Mouse (Mus musculus) thymus, adult 2 months (tissue): ENCODE measurements around the gene Tti1. TPM values are rescaled to one million over a fixed set of nuclear protein-coding genes. Genes with fewer than 3 reads are reported as not detected.

ENCODE experiments used
- DNase-seq: peaks from one replicate; pipeline ENCODE4 v3.0.0; 2021
- H3K27ac ChIP-seq: fragments of 200-500 bp; 2 replicates; pipeline ENCODE4 v1.5.1; 2012; ENCODE audit warnings: low read length, control low read depth; ENCODE audit not compliant: control insufficient read depth, insufficient read depth
- H3K27me3 ChIP-seq: fragments of 200-500 bp; 2 replicates; pipeline ENCODE4 v1.6.1; 2012; ENCODE audit warnings: mild to moderate bottlenecking, low read length, moderate library complexity, mixed read lengths; ENCODE audit not compliant: control insufficient read depth, insufficient read depth
- H3K36me3 ChIP-seq: fragments of 200-500 bp; 2 replicates; pipeline ENCODE4 v1.6.1; 2012; ENCODE audit warnings: mild to moderate bottlenecking, low read length, moderate library complexity; ENCODE audit not compliant: control insufficient read depth, insufficient read depth
- H3K4me1 ChIP-seq: fragments of 200-500 bp; replicated peaks from 2 replicates; pipeline ENCODE4 v1.6.1; 2012; ENCODE audit warnings: low read length; ENCODE audit not compliant: control insufficient read depth, insufficient read depth
- H3K4me3 ChIP-seq: fragments of 200-500 bp; 2 replicates; pipeline ENCODE4 v1.5.1; 2012; ENCODE audit warnings: mild to moderate bottlenecking, low read length, control low read depth, moderate library complexity; ENCODE audit not compliant: control insufficient read depth, insufficient read depth
- CTCF ChIP-seq: fragments of 200-500 bp; IDR thresholded peaks from 2 replicates; pipeline ENCODE4 v1.5.1; 2012; ENCODE audit warnings: mild to moderate bottlenecking, control low read depth, low read length, moderate library complexity, borderline replicate concordance; ENCODE audit not compliant: control insufficient read depth, poor library complexity, insufficient read depth; ENCODE audit errors: extremely low read depth
- POLR2A ChIP-seq: fragments of 200-500 bp; IDR thresholded peaks from 2 replicates; pipeline ENCODE4 v1.6.1; 2012; ENCODE audit warnings: mild to moderate bottlenecking, low read length, control low read depth, moderate library complexity; ENCODE audit not compliant: control insufficient read depth, poor library complexity, insufficient read depth; ENCODE audit errors: extremely low read depth
- WGBS: fragments of 180-500 bp; shearing (Covaris S2); methylation state at CpG from one replicate; pipeline ENCODE4 v1.1.7; 2018; 5-methylcytosine and 5-hydroxymethylcytosine counted together
- polyA plus RNA-seq: library from polyadenylated mRNA; depleted of rRNA; stranded (reverse); fragments of >200 nt; gene quantifications from 2 replicates; pipeline ENCODE4 v1.2.3, GENCODE M21; 2012

Gene Tti1
- polyA plus RNA-seq, 1 experiment, result 37.6 TPM

DNA sequence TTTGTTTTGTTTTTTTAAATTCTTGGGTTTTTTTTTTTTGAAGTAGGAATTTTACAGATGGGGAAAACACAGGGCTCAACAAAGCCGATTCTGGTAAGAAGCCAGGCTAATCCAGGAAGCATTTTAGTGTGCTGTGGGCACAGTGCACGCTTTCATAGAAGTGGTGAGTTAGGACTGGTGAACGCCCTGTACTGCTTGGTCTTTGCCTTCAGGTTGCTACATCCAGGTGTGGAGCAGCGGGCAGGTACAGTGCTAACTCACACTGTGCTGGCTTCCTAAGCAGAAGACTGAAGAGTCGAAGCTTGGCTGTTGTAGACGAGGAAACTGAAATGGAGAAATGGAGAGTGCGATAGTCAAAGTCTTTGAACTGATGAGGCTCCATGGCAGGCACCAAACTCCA, 1.8 kb upstream of the Tti1 start:
- 60% methylated on average over 7 of the region's 7 CpGs for WGBS
- Histone ChIP-seq H3K27ac (no peak overlapping the region), H3K4me3 (no peak overlapping the region), H3K4me1 (peaks cover 11% of the 10 kb centered on the region), H3K36me3 (no peaks in the 10 kb centered on the region), H3K27me3 (no peaks in the 10 kb centered on the region)
- no peak for DNase-seq
- no peak for TF ChIP-seq POLR2A
- no peak for TF ChIP-seq CTCF

DNA sequence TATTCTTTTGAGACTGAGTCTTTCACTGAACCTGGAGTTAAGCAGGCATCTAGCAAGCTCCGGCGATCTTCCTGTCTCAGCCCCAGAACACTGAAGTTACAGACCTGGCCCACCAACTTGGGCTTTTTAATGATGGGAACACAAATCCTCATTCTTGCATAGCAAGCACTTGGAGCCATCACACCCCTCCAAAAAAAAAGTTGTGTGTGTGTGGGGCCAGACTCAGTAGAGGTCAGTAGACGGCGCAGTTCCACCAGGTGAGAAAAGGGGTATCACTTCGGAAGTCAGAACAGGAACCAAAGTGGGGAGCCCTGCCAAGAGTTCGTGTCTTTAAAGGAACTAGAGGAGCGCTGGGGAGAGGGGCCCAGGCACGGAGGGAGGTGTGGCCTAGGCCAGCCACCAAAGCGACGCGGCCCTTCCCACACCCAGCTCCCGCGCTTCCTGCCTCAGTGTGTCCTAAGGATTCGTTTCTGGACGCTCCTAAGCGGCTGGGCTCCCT, 329 bp downstream of the Tti1 start:
- TF ChIP-seq POLR2A (peak; percentile 46; the same call in 1 of the 2 replicates), CTCF (no peak)
- no peaks in the 10 kb centered on the region for H3K27me3 ChIP-seq
- DNase-seq, result no peak
- H3K27ac ChIP-seq, result peak overlapping the region; percentile 23; the same call in 1 of the 2 replicates
- H3K36me3 ChIP-seq, result no peaks in the 10 kb centered on the region
- H3K4me1 ChIP-seq, result peaks cover 11% of the 10 kb centered on the region
- WGBS, result 1% methylated on average over 16 of the region's 16 CpGs
- H3K4me3 ChIP-seq, result peak overlapping the region; percentile 89

DNA sequence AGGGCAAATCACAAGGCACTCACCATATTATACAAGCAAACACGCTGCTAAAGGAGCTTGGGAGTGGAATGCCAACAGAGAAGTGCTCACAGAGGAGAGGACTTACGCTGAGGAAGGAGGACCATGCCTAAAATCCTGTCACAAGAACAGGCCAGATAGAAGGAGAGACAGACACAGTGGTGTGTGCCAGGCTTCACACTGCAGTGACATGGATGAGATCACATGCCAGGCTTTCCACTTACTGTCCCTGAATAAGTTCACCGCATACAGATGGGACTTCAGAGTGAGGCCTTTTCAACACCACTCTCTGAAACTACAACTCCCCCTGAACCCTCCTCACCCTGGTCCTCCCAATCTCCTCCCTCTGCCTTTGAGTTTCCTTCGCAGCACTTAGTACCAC, 10.9 kb downstream of the Tti1 start:
- H3K36me3 ChIP-seq, result no peaks in the 10 kb centered on the region
- TF ChIP-seq CTCF, result no peak
- TF ChIP-seq POLR2A, result no peak
- no peak for DNase-seq
- H3K4me3 ChIP-seq, result no peak overlapping the region
- no peaks in the 10 kb centered on the region for H3K27me3 ChIP-seq
- no peak overlapping the region for H3K27ac ChIP-seq
- H3K4me1 ChIP-seq, result no peaks in the 10 kb centered on the region
- 96% methylated on average over 4 of the region's 4 CpGs for WGBS

DNA sequence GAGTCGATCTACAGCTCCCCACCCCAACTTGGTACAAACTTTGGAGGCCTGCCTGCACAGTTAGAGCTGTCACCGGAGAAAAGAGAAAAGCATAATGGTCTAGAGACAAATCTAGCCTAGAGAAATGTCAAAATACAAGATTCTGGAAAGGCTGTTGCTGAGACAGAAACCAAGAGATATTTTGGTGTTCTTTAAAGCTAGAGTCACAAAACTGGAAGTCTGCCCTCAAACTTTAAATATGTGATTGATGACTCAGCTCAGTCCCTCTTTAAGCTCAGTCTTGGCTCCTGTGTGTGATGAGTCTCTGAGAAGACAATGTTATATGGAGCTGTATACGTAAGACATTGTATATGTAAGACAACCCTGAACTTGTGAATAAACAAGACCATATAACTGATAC, 15.6 kb downstream of the Tti1 start:
- 96% methylated on average over 3 of the region's 3 CpGs for WGBS
- peaks cover 15% of the 10 kb centered on the region for H3K36me3 ChIP-seq
- no peak for DNase-seq
- H3K4me1 ChIP-seq, result no peaks in the 10 kb centered on the region
- no peak overlapping the region for H3K27ac ChIP-seq
- TF ChIP-seq CTCF (no peak), POLR2A (no peak)
- H3K27me3 ChIP-seq, result no peaks in the 10 kb centered on the region
- no peak overlapping the region for H3K4me3 ChIP-seq

DNA sequence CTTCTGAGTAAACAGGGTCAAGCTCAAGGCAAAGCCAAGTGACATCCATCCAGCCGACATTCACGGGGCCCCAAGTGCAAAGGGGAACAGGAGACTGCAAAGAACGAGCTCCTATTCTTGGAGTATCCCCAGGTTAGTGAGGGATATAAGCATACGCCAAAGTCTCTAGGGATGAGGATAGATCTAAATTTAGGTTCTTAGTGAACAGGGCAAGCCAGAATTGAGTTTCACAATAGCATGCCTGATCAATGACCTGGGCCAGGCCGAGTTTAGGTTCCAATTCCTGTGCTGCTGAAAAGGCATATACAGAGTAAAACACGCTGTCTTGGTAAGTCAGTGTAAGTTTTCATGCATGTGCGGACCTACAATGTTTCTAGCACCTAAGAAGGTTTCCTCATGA, 18.9 kb downstream of the Tti1 start:
- no peak for DNase-seq
- no peak overlapping the region for H3K27ac ChIP-seq
- H3K4me3 ChIP-seq, result no peak overlapping the region
- H3K27me3 ChIP-seq, result no peaks in the 10 kb centered on the region
- peaks cover 30% of the 10 kb centered on the region for H3K36me3 ChIP-seq
- WGBS, result 95% methylated on average over 7 of the region's 7 CpGs
- no peak for TF ChIP-seq POLR2A
- no peak for TF ChIP-seq CTCF
- H3K4me1 ChIP-seq, result no peaks in the 10 kb centered on the region

DNA sequence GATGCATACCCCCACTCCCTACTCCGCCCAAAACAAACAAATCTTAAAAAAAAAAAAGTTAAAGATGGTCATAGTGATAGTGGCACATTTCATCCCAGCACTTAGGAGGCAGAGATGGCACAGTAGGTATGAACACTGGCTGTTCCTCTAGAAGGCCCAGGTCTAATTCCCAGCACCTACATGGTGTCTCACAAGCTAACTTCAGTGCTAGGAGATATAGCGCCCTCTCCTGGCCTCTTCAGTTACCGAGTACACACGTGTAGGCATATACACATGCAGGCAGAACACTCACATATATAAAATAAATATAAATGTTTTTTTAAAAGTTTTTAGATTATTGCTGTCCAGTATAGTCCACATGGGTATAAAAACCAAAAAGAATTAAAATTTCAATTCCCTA, 22.6 kb downstream of the Tti1 start:
- WGBS, result 97% methylated on average over 4 of the region's 4 CpGs
- no peaks in the 10 kb centered on the region for H3K4me1 ChIP-seq
- no peak for TF ChIP-seq CTCF
- no peak for TF ChIP-seq POLR2A
- peaks cover 30% of the 10 kb centered on the region for H3K36me3 ChIP-seq
- H3K4me3 ChIP-seq, result no peak overlapping the region
- DNase-seq, result no peak
- H3K27ac ChIP-seq, result no peak overlapping the region
- H3K27me3 ChIP-seq, result no peaks in the 10 kb centered on the region

DNA sequence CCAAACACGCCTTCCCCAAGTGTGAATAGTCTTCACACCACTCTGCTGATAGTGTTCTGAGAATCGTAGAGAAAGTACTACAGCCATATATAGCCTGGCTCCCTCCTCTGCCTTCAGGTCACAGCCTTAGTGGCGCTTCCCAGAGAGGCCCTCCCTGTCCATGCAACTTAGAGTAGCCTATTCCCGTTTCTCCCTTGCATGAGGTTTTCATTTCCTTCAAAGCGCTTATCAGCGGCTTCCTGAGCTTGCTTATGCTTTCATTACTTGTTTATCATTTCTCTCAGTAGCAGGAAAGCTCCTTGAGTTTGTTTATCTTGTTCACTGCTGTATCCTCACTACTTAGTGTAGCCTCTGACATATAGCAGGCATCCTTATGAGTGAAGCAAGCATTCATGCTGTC, 23.6 kb downstream of the Tti1 start:
- no peak overlapping the region for H3K4me3 ChIP-seq
- H3K4me1 ChIP-seq, result no peaks in the 10 kb centered on the region
- no peak for DNase-seq
- H3K27me3 ChIP-seq, result no peaks in the 10 kb centered on the region
- no peak overlapping the region for H3K27ac ChIP-seq
- WGBS, result 96% methylated on average over 6 of the region's 6 CpGs
- H3K36me3 ChIP-seq, result peaks cover 35% of the 10 kb centered on the region
- TF ChIP-seq POLR2A (no peak), CTCF (no peak)
